Mouse (Mus musculus): ENCODE measurements around the gene Mn1. TPM values are rescaled to one million over a fixed set of nuclear protein-coding genes. Genes with fewer than 3 reads are reported as not detected.

The Mn1 gene
- polyA plus RNA-seq, 1 experiment, result 0.23 TPM

- Histone ChIP-seq H3K4me3 (ENCODE audit: control insufficient read depth, low read depth, low read length) (no peak overlapping the region), H3K27me3 (ENCODE audit: control insufficient read depth, insufficient read depth, low read length) (no peaks in the 10 kb centered on the region), H3K36me3 (ENCODE audit: control insufficient read depth, insufficient read depth, low read length) (no peaks in the 10 kb centered on the region), H3K4me1 (ENCODE audit: control insufficient read depth, insufficient read depth, low read length) (no peaks in the 10 kb centered on the region), H3K27ac (ENCODE audit: control insufficient read depth, insufficient read depth, low read depth, low read length) (no peak overlapping the region)
- TF ChIP-seq POLR2A (IDR thresholded peaks at IDR 0.05; ENCODE audit: control insufficient read depth, low read depth, low read length) (no peak), CTCF (IDR thresholded peaks at IDR 0.05; ENCODE audit: control insufficient read depth, insufficient read depth, insufficient replicate concordance, low read depth, low read length) (no peak)
Observed at GRCm38 (mm10) chr5:111444361-111444760, 27.2 kb downstream of the Mn1 start.

GRCm38 (mm10) chr5:111446652-111447051 lies 29.5 kb downstream of the Mn1 start:
- H3K4me3 ChIP-seq (ENCODE audit: control insufficient read depth, low read depth, low read length), result no peak overlapping the region
- H3K27me3 ChIP-seq (ENCODE audit: control insufficient read depth, insufficient read depth, low read length), result no peaks in the 10 kb centered on the region
- no peaks in the 10 kb centered on the region for H3K4me1 ChIP-seq (ENCODE audit: control insufficient read depth, insufficient read depth, low read length)
- TF ChIP-seq POLR2A (IDR thresholded peaks at IDR 0.05; ENCODE audit: control insufficient read depth, low read depth, low read length) (no peak), CTCF (IDR thresholded peaks at IDR 0.05; ENCODE audit: control insufficient read depth, insufficient read depth, insufficient replicate concordance, low read depth, low read length) (no peak)
- no peak overlapping the region for H3K27ac ChIP-seq (ENCODE audit: control insufficient read depth, insufficient read depth, low read depth, low read length)
- H3K36me3 ChIP-seq (ENCODE audit: control insufficient read depth, insufficient read depth, low read length), result no peaks in the 10 kb centered on the region

GRCm38 (mm10) chr5:111449700-111450099 lies 32.5 kb downstream of the Mn1 start:
- Histone ChIP-seq H3K4me3 (ENCODE audit: control insufficient read depth, low read depth, low read length) (no peak overlapping the region), H3K27me3 (ENCODE audit: control insufficient read depth, insufficient read depth, low read length) (no peaks in the 10 kb centered on the region), H3K27ac (ENCODE audit: control insufficient read depth, insufficient read depth, low read depth, low read length) (no peak overlapping the region), H3K4me1 (ENCODE audit: control insufficient read depth, insufficient read depth, low read length) (no peaks in the 10 kb centered on the region), H3K36me3 (ENCODE audit: control insufficient read depth, insufficient read depth, low read length) (no peaks in the 10 kb centered on the region)
- TF ChIP-seq CTCF (IDR thresholded peaks at IDR 0.05; ENCODE audit: control insufficient read depth, insufficient read depth, insufficient replicate concordance, low read depth, low read length) (no peak), POLR2A (IDR thresholded peaks at IDR 0.05; ENCODE audit: control insufficient read depth, low read depth, low read length) (no peak)

- TF ChIP-seq CTCF (IDR thresholded peaks at IDR 0.05; ENCODE audit: control insufficient read depth, insufficient read depth, insufficient replicate concordance, low read depth, low read length) (no peak), POLR2A (IDR thresholded peaks at IDR 0.05; ENCODE audit: control insufficient read depth, low read depth, low read length) (no peak)
Observed at GRCm38 (mm10) chr5:111454240-111454639, 37.1 kb downstream of the Mn1 start.

GRCm38 (mm10) chr5:111454876-111455275 lies 37.7 kb downstream of the Mn1 start:
- Histone ChIP-seq H3K4me3 (ENCODE audit: control insufficient read depth, low read depth, low read length) (no peak overlapping the region), H3K4me1 (ENCODE audit: control insufficient read depth, insufficient read depth, low read length) (peaks cover 5% of the 10 kb centered on the region; the same call in 1 of the 2 replicates), H3K27me3 (ENCODE audit: control insufficient read depth, insufficient read depth, low read length) (no peaks in the 10 kb centered on the region), H3K27ac (ENCODE audit: control insufficient read depth, insufficient read depth, low read depth, low read length) (no peak overlapping the region), H3K36me3 (ENCODE audit: control insufficient read depth, insufficient read depth, low read length) (no peaks in the 10 kb centered on the region)
- TF ChIP-seq POLR2A (IDR thresholded peaks at IDR 0.05; ENCODE audit: control insufficient read depth, low read depth, low read length), result no peak
- TF ChIP-seq CTCF (IDR thresholded peaks at IDR 0.05; ENCODE audit: control insufficient read depth, insufficient read depth, insufficient replicate concordance, low read depth, low read length), result no peak

More at GRCm38 (mm10) chr5:111454240-111454639, 37.1 kb downstream of the Mn1 start:
- no peak overlapping the region for H3K4me3 ChIP-seq (ENCODE audit: control insufficient read depth, low read depth, low read length)
- H3K27me3 ChIP-seq (ENCODE audit: control insufficient read depth, insufficient read depth, low read length), result no peaks in the 10 kb centered on the region
- H3K27ac ChIP-seq (ENCODE audit: control insufficient read depth, insufficient read depth, low read depth, low read length), result no peak overlapping the region
- H3K4me1 ChIP-seq (ENCODE audit: control insufficient read depth, insufficient read depth, low read length), result peaks cover 5% of the 10 kb centered on the region; the same call in 1 of the 2 replicates
- no peaks in the 10 kb centered on the region for H3K36me3 ChIP-seq (ENCODE audit: control insufficient read depth, insufficient read depth, low read length)

GRCm38 (mm10) chr5:111458675-111459074 lies 41.5 kb downstream of the Mn1 start:
- no peak overlapping the region for H3K4me3 ChIP-seq (ENCODE audit: control insufficient read depth, low read depth, low read length)
- TF ChIP-seq POLR2A (IDR thresholded peaks at IDR 0.05; ENCODE audit: control insufficient read depth, low read depth, low read length) (no peak), CTCF (IDR thresholded peaks at IDR 0.05; ENCODE audit: control insufficient read depth, insufficient read depth, insufficient replicate concordance, low read depth, low read length) (no peak)
- peaks cover 5% of the 10 kb centered on the region; the same call in 1 of the 2 replicates for H3K4me1 ChIP-seq (ENCODE audit: control insufficient read depth, insufficient read depth, low read length)
- no peak overlapping the region for H3K27ac ChIP-seq (ENCODE audit: control insufficient read depth, insufficient read depth, low read depth, low read length)
- no peaks in the 10 kb centered on the region for H3K36me3 ChIP-seq (ENCODE audit: control insufficient read depth, insufficient read depth, low read length)
- H3K27me3 ChIP-seq (ENCODE audit: control insufficient read depth, insufficient read depth, low read length), result no peaks in the 10 kb centered on the region

GRCm38 (mm10) chr5:111465811-111466299 lies 48.7 kb downstream of the Mn1 start:
- Histone ChIP-seq H3K4me1 (ENCODE audit: control insufficient read depth, insufficient read depth, low read length) (peaks cover 6% of the 10 kb centered on the region), H3K4me3 (ENCODE audit: control insufficient read depth, low read depth, low read length) (no peak overlapping the region), H3K27me3 (ENCODE audit: control insufficient read depth, insufficient read depth, low read length) (no peaks in the 10 kb centered on the region), H3K36me3 (ENCODE audit: control insufficient read depth, insufficient read depth, low read length) (no peaks in the 10 kb centered on the region), H3K27ac (ENCODE audit: control insufficient read depth, insufficient read depth, low read depth, low read length) (no peak overlapping the region)
- TF ChIP-seq CTCF (IDR thresholded peaks at IDR 0.05; ENCODE audit: control insufficient read depth, insufficient read depth, insufficient replicate concordance, low read depth, low read length), result no peak
- no peak for TF ChIP-seq POLR2A (IDR thresholded peaks at IDR 0.05; ENCODE audit: control insufficient read depth, low read depth, low read length)

Measured in testis, adult 2 months (tissue).